Mouse (Mus musculus) small intestine, adult 2 months (tissue): ENCODE data around the gene Trim34b. TPM values are rescaled to one million over a fixed set of nuclear protein-coding genes. Genes with fewer than 3 reads are reported as not detected.
"Not testable (repeated sequence)": the region's sequence is repeated elsewhere in the genome, so short reads cannot be mapped to it uniquely, and the experiment has no call there.

Experiments
- H3K27ac ChIP-seq: fragments of 200-500 bp; 2 replicates; pipeline ENCODE4 v1.5.1; 2012; ENCODE audit warnings: low read depth, low read length, control low read depth, inconsistent platforms; ENCODE audit not compliant: insufficient read depth
- H3K27me3 ChIP-seq: fragments of 200-500 bp; 2 replicates; pipeline ENCODE4 v1.6.1; 2012; ENCODE audit warnings: mild to moderate bottlenecking, moderate library complexity, low read length, inconsistent platforms; ENCODE audit not compliant: control insufficient read depth, insufficient read depth
- H3K36me3 ChIP-seq: fragments of 200-500 bp; 2 replicates; pipeline ENCODE4 v1.6.1; 2012; ENCODE audit warnings: mild to moderate bottlenecking, low read length, control low read depth, inconsistent platforms; ENCODE audit not compliant: control insufficient read depth, insufficient read depth
- H3K4me1 ChIP-seq: fragments of 200-500 bp; 2 replicates; pipeline ENCODE4 v1.6.1; 2012; ENCODE audit warnings: low read length, inconsistent platforms, mixed read lengths; ENCODE audit not compliant: control insufficient read depth, insufficient read depth, insufficient read length
- H3K4me3 ChIP-seq: fragments of 200-500 bp; 2 replicates; pipeline ENCODE4 v1.5.1; 2012; ENCODE audit warnings: low read depth, mild to moderate bottlenecking, control low read depth, inconsistent platforms, low read length, moderate library complexity
- CTCF ChIP-seq: fragments of 200-500 bp; IDR thresholded peaks from 2 replicates; pipeline ENCODE4 v1.5.1; 2012; ENCODE audit warnings: low read depth, mild to moderate bottlenecking, control low read depth, inconsistent platforms, low read length, moderate library complexity, mixed read lengths; ENCODE audit not compliant: insufficient replicate concordance, insufficient read length; ENCODE audit errors: extremely low read depth
- POLR2A ChIP-seq: fragments of 200-500 bp; IDR thresholded peaks from 2 replicates; pipeline ENCODE4 v1.6.1; 2012; ENCODE audit warnings: low read depth, mild to moderate bottlenecking, control low read depth, inconsistent platforms, low read length, moderate library complexity
- WGBS: fragments of 180-500 bp; shearing (Covaris S2); methylation state at CpG from one replicate; pipeline ENCODE4 v1.1.7; 2018; 5-methylcytosine and 5-hydroxymethylcytosine counted together
- polyA plus RNA-seq: library from polyadenylated mRNA; depleted of rRNA; stranded (reverse); fragments of >200 nt; gene quantifications from 2 replicates; pipeline ENCODE4 v1.2.3, GENCODE M21; 2012; rRNA removed

The Trim34b gene
- polyA plus RNA-seq = 0.10 TPM in 1 of 2 replicates, not detected in the other

DNA sequence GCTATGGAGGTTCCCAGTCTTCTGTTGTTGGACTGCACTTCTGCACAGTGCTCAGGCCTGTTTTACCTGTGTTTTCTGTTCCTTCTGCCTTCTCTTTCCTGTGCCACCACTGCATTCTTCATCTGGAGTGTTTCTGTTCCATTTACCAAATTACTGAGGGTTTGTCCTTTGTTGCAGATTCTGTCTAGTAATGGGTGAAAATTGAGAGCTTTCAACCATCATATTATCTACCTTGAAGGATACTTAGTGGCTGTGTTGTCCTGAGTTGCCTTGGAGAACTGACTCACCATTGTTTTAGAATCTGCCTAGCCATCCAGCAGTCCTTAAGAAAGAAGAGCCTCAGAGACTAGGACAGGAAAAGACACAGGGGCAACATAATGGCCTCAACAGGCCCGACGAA, at the start of gene Trim34b:
Gene Trim34b, plus strand, starts transcription at position 301 of the 400 bp plus-strand sequence.
- not testable (repeated sequence) for H3K4me3 ChIP-seq, H3K36me3 ChIP-seq, H3K27ac ChIP-seq, H3K4me1 ChIP-seq, H3K27me3 ChIP-seq
- WGBS = 95% methylated on average over 2 of the region's 2 CpGs

DNA sequence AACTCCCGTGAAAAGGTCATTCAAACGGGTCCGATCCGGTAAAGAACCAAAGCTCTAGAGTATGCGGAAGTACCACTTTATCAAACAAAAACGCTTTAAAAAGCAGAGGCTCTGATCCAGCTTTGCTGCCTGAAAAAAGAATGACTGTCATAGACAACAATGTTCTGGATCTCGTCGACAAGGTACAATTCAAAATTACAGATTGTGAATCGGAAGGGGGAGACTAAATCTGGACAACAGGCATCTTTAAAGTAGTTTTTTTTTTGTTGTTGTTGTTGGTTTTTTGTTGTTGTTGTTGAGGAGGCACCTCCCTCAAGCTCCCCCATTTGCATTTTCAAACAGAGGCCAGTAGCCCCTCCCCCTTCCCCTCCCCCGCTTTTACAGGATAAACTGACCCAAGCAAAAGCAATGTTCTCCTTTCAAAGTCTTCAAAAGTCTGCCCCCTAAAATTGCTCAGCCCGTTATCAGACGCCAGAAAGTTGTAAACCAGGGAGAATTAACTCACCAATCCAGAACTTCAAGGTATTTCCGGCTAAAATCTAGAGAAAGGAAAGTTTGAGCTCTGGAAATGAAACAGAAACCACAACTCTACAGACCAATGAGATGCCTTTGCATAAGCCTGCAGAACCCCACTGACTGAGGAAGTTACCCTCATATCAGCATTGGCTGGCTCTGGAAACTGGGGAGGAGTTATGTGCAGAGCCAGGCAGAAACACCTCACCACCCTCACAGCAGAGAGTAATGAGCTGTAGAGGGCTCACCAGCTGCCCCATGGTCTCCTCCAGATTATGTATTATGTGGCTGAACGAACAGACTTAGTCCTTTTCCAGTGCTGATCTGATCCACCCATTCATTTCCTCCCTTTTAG, 41.5 kb upstream of the Trim34b start, which contains the start of gene Trim5:
Gene Trim5, minus strand, starts transcription at position 519 of the 868 bp plus-strand sequence.
- peak within 1 kb of the TSS; percentile 39; the same call in 1 of the 2 replicates for H3K4me3 ChIP-seq
- peak within 1 kb of the TSS; percentile 85 for H3K27ac ChIP-seq
- H3K27me3 ChIP-seq, H3K4me1 ChIP-seq, H3K36me3 ChIP-seq: not testable (repeated sequence)
- WGBS = 22% methylated on average over 14 of the region's 14 CpGs

GRCm38 (mm10) chr7:104290641-104291040, 38.6 kb upstream of the Trim34b start:
- Histone ChIP-seq H3K36me3 (no peaks in the 10 kb centered on the region), H3K27ac (peak overlapping the region; percentile 79), H3K4me3 (no peak overlapping the region), H3K4me1 (peaks cover 2% of the 10 kb centered on the region; the same call in 1 of the 2 replicates), H3K27me3 (no peaks in the 10 kb centered on the region)
- 82% methylated on average over 1 of the region's 1 CpGs for WGBS
- no peak for TF ChIP-seq CTCF
- no peak for TF ChIP-seq POLR2A

DNA sequence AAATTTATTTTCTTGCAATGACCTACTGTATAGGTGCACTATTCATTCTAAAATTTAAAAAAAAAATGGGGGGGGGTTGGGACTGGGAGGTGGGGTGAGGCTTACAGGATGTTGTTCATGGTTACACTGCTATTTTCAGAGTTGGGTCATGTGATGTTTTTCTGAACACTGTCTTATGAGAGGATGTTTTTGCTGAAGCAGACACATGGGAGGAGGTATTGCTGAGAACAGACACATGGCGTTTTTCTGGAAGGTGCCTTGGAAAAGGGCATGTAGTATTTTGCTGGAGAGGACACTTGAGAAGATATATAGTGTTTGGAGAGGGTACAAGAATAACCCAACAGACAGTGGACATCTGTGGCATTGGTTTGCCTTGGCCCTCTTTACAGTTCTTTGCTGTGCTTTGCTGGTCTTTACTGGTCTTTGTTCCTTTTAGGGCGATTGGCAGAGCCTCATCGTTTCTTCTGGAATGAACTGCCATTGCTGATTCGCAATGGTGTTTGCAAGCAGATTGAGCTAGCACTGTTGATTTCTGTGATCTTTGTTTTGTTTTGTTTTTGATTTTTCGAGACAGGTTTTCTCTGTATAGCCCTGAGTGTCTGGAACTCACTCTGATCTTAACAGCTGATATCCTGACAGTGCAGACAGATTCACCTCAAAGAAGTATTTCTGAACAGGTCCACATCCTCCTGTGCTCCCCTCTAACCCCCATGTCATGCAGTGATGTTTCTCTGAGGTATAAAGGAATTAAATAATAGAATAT, 37.5 kb upstream of the Trim34b start:
- Histone ChIP-seq H3K27me3 (no peaks in the 10 kb centered on the region), H3K36me3 (no peaks in the 10 kb centered on the region), H3K4me3 (no peak overlapping the region), H3K27ac (peak overlapping the region; percentile 75), H3K4me1 (peaks cover 2% of the 10 kb centered on the region; the same call in 1 of the 2 replicates)
- TF ChIP-seq CTCF (no peak), POLR2A (no peak)
- WGBS = 75% methylated on average over 5 of the region's 5 CpGs

DNA sequence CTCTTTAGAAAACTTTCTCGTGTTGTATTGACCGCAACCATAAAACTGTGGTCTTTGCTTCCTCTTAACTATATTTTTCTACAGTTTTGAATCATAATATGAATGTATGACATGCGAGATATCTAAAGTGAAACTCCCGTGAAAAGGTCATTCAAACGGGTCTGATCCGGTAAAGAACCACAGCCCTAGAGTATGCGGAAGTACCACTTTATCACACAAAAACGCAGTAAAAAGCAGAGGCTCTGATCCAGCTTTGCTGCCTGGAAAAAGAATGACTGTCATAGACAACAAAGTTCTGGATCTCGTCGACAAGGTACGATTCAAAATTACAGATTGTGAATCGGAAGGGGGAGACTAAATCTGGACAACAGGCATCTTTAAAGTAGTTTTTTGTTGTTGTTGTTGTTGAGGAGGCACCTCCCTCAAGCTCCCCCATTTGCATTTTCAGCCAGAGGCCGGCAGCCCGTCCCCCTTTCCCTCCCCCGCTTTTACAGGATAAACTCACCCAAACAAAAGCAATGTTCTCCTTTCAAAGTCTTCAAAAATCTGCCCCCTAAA, 14.4 kb upstream of the Trim34b start:
- 1% methylated on average over 15 of the region's 15 CpGs for WGBS
- no peaks in the 10 kb centered on the region for H3K4me1 ChIP-seq
- H3K27me3 ChIP-seq = no peaks in the 10 kb centered on the region
- peak overlapping the region; percentile 97 for H3K27ac ChIP-seq
- H3K4me3 ChIP-seq = peak overlapping the region; percentile 86
- no peaks in the 10 kb centered on the region for H3K36me3 ChIP-seq
- TF ChIP-seq CTCF (no peak), POLR2A (no peak)

- Histone ChIP-seq H3K4me3 (peak within 1 kb of the TSS; percentile 86), H3K27ac (peak within 1 kb of the TSS; percentile 97)
- WGBS = 7% methylated on average over 4 of the region's 4 CpGs
- H3K36me3 ChIP-seq, H3K27me3 ChIP-seq, H3K4me1 ChIP-seq: not testable (repeated sequence)
Observed at GRCm38 (mm10) chr7:104315369-104316080, 13.7 kb upstream of the Trim34b start, which contains the start of gene Trim12a. Gene Trim12a (minus strand): TSS chr7:104315466.

- no peaks in the 10 kb centered on the region for H3K4me1 ChIP-seq
- no peaks in the 10 kb centered on the region for H3K36me3 ChIP-seq
- no peaks in the 10 kb centered on the region; the same call in 1 of the 2 replicates for H3K27me3 ChIP-seq
- no peak overlapping the region for H3K27ac ChIP-seq
- no peak overlapping the region for H3K4me3 ChIP-seq
- WGBS = 39% methylated on average over 9 of the region's 9 CpGs
- TF ChIP-seq CTCF = no peak
- no peak for TF ChIP-seq POLR2A
Observed at GRCm38 (mm10) chr7:104322028-104322427, 7.2 kb upstream of the Trim34b start.

GRCm38 (mm10) chr7:104335547-104335946, 6.3 kb downstream of the Trim34b start:
- not testable (repeated sequence) for H3K4me1 ChIP-seq, H3K4me3 ChIP-seq, H3K27me3 ChIP-seq, H3K36me3 ChIP-seq, H3K27ac ChIP-seq
- WGBS = 74% methylated on average over 3 of the region's 3 CpGs

- 92% methylated on average over 4 of the region's 4 CpGs for WGBS
- H3K4me3 ChIP-seq, H3K4me1 ChIP-seq, H3K27ac ChIP-seq, H3K27me3 ChIP-seq: not testable (repeated sequence)
- peaks cover 10% of the 10 kb centered on the region; the same call in 1 of the 2 replicates for H3K36me3 ChIP-seq
Observed at GRCm38 (mm10) chr7:104340744-104341143, 11.5 kb downstream of the Trim34b start.
